Mouse (Mus musculus) embryo, embryonic 11.5 days (tissue): ENCODE results near the gene Aldh1a2.

Source experiments
- DNase-seq: peaks from one replicate; pipeline ENCODE4 v3.0.0-alpha.2; 2012; ENCODE audit warnings: low read depth, low spot score

Gene Aldh1a2

DNA sequence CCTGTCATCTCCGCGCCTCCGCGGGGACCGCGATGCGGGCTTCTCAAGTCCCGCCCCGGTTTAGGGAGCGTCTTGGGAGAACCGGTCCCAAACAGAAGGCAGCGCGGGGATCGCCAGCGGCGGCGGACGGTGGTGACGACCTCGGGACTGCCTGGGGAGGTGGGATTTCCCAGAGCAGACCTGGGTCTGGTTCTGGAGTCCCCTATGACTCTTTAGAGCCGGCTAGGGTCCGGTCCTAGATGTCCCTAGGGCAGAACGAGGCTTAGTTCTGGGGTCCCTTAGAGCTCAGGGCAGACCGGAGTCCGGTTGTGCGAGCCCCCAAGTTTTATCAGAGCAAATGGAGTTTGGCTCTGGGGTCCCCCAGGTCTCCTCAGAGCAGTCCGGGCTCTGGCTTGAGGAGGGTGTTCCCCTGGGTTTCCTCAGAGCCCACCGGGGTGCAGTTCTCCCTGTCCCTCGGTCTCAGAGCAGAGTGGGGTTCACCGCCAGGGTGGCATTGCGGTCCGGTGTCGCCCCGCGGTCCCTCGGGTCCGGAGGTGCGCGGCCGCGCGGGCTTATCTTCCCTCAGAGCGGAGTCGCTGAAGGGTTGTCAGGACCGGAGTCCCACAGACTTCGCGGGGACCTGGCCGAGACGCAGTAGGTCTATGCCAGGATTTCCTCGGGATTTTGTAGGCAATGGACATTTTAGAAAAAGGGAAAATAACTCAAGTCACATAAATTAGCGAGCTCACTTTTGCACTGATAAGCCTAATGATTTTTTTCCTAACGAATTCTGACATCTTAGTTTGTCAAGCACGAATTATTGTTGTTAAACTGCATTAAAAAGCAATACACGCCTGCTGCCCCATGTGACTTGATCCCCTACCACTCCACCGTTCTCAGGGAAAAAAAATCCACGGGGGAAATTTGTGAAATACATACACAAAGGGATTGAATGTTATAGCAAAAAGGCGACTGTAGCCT lies 727 bp downstream of the Aldh1a2 start:
- DNase-seq, result peak; percentile 19

DNA sequence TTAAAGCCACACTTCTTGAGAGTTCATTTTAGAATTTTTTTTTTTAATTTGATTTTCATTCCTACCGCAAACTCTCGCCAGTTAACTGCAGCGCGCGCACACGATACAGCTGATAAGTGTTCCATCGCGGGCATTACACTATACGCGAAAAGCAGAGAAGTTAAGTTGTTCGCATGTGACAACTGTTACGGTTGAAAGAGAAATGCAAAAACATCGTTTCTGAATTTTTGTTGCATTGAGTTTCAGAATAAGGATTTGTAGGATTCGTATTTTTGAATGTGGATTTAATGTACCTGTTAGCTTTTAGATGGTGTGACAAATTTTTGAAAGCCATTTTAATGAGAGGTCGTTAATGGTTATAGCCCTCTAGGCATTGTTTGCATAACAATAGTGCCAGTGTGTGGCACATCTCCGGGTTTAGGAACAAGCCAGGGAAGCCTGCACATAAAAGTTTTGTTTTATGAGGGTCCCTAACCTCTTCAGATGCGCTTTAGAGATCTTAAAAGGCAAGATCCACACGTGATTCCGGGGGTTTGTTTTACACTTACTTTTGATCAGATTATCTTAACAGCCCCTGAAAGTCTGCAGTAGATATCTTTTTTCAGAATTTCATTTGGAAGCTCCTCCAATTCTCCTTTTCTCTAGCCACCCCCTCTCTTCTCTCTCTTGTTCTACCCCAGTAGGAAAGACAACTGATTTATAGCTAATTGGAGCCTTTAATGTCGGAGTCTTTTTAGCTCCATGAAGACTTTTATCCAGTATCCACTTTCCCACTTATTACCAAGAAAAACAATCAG lies 1.6 kb downstream of the Aldh1a2 start:
- DNase-seq, result peak; percentile 17

DNA sequence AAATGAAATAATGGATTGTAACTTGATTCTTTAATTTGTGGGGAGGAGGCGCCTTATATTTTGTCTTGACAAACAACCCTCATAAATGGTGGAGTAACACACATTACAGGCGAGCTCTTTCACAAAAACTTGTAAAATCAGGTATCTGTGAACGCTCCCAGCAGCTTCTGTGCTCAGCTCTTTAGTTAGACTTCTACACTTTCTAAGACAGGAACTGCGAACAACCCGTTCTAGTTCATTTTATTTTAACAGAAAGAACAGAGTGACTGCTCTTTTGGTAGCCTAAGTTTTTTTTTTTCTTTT lies 2.2 kb downstream of the Aldh1a2 start:
- no peak for DNase-seq

DNA sequence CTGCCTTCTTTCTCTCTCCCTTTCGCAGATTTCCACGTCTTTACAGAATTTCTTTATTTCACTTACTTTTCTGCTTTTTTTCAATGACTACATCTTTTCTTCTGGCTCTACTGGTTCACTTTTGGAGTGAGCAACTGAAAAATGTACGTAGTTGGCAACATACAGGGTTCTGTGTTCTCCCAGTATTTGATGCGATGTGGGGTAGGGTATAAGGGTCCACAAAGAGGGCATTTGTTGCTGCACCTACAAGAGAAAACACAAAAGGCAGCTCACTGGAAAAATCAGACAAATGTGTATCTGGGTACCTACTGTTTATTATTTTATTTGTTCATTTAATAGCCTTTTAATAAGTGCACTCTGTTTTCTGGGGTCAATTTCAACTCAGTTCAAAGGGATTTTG lies 3.6 kb downstream of the Aldh1a2 start:
- DNase-seq, result no peak

DNA sequence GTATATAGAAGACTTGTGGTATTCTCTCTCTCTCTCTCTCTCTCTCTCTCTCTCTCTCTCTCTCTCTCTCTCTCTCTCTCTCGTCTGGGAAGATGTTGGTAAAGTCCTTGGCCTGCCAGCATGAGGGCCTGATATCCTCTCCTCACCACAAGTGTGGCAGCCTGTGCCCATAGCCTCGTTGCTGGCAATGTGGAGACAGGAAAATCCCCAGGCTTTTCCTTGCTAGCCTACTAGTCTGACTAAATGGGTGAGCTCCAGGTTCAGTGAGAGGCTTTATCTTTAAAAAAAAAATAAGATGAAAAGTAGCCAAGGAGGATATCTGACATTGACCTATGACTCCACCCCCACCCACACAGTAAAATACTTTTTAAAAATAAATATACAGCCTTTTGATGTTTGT lies 4.8 kb downstream of the Aldh1a2 start:
- no peak for DNase-seq

DNA sequence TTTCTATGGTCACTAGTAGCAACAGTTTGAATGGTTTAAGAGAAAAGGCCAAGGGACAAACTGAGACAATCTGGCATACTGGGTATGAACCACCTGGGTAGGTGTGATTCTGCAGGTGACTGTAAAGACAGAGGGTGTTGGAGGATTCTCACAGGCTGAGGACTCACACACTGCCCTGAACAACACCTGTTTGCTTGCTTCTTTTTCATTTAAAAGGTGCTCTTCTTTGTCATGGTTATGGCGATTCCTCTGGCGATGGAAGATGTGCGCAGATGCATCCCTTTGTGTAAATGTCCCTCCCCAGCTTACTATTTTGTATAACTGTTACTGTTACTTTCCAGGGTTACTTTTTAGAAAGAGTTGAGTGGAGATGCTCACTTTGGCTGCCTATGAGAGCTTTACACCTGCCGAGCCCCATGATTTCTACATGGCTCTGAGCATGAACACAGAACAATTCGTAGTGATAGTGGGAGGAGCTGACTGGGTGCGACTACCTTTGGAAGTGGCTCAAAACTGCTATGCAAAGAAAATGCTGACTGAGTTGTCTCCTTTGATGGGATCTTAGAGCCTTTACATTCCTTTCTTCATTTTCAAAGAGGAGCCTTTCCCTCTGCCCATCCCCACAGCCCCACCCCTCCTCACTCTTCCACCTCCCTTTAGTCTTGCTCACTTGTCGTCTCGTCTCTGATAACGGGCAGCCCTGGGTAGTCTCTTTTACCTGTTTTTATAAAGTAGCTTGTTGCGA lies 11.8 kb downstream of the Aldh1a2 start:
- DNase-seq, result no peak

DNA sequence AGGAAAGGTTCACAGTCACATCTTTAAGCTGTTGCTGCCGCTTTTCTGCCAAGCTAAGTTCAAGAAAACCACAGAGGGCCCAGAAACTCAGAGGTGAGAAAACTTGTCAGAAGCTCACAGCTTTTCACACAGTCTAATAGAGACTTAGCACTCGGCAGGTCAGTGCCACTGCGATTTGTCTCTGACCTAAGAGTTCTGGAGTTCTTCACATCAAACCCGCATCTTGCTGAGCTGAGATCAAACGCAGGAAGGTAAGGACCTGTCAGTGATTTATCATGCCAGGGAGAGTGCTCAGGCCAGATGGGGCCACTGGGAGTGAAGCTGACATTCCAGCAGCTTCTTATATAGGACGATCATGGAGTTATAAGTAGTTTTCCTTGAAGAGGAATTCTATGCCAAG lies 14.4 kb downstream of the Aldh1a2 start:
- DNase-seq, result no peak

DNA sequence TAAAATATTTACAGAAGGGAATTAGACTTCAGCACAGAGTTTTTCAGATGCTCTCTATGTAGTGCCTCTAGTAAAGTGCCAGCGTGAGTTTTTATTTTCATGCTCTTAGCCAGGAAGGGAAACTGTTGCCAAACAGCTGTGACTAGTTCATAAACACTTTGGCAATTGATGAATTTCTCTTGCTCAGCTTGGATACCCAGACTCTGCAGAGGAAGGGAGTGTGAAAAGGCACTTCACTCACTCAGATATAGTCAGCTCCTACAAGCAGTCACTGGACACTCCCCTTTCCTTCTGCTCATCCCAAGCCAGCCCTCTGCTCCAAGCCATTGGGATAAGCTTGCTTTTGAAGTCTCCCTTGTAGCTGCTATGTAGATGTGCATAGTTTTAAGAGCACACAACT lies 21.0 kb downstream of the Aldh1a2 start:
- no peak for DNase-seq

DNA sequence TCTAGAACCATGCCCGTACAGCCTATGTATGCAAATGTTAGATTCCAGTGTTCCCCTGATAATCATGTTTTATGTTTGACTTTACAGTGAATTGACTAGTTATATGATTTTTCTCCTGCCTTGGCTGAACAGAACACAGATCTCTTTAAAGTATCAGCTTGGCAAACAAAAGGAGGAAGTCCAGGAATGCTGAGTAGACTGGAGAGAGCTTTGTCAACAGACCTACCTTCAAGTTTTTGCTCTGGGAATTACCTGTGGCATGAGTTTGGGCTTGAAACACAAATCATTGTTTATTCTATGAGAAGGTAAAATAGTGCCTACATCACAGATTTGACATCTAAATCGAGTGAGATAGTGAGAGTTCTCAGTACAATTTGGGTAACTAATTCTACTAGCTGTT lies 24.3 kb downstream of the Aldh1a2 start:
- DNase-seq, result no peak

DNA sequence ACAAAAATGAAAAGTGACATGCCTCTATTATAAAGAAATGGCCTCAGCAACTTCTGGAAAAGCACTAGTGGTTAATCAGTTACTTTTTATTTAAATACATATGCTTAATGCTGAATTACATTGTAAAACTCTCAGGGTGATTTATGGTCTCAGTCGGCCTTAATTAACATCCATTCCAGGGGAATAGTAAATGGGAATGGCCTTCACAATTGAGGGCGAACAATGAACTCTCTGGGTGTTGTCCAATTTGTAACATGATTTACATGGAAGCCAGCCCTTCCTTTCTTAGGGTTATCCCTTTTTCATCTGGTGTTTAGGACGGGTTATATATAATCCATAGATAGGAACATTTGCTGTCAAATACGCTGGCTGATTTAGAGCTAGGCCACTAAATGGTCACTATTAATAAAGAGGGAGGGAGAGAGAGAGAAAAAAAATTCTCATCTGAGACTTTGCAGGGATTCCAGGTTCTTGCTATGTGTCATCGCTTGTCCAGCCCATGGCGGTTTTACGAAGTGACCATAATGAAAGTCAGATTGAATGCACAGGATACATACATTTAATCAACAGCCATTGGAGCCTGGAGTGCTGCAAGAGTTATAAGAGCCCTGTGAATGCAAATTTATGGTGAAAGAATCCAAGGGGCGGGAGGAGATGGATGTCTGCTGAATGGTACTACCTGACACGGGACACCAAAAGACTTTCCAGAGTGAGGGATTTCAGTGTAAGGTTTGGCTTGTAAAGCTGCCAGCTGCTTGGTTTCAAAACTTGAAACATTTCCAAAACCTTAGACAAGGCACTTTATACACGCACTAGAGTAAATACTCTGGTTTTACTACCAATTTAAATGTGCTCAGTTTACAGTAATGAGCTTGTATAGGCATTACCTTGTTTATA lies 26.2 kb downstream of the Aldh1a2 start:
- DNase-seq, result peak; percentile 34

DNA sequence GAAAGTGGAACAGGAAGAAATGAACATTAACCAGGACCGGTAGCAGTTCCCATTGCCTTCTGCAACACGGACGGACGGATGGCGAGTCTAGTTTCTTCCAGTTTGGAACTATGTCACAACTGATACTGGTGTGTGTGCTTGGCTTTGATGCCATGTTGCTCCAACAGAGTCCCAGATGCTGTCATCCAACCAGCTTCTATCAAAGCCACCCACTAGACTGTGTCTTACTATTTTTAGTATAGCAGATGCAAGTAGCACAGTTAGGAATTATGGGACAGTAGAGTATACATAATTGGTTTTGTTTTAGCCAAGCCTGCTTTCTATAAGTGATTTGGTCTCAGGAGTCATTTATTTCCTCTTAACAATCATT lies 26.8 kb downstream of the Aldh1a2 start:
- DNase-seq, result no peak

DNA sequence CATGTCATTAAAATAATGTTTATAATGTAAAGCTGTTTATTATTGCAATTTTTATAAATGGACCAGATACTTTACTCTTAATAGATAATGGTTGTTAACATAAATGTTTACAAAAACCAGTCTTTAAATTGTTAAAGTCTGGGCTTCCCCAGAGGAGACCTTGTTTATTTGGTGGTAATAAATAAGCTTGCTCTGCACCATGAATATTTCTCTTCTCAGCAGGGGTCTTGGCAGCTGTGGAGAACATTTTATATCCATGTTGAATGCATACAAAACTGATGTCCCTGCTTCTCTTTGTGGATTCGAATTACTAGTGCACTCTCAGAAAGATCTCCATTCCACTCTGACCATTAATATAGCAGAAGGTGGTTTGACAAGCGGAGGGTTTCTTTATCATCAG lies 38.8 kb downstream of the Aldh1a2 start:
- no peak for DNase-seq

DNA sequence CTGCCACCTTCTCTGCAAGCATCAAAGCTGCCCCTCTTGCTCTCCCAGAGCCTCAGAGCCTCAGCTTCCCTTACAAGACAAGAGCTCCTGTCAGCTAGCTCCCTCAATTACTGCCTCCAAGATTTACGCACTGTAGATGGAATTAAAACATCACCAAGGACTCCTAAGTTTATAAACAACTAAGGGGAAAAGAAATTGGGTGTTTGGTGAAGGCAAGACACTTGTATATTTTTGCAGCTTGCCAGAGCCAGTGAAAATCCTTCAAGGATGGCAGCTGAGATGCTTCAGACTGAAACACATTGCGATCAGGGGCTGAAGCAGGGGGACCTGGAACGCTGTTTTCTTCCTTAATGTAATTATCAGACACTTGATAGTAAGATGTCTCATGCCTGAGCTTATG lies 47.1 kb downstream of the Aldh1a2 start:
- DNase-seq, result no peak

DNA sequence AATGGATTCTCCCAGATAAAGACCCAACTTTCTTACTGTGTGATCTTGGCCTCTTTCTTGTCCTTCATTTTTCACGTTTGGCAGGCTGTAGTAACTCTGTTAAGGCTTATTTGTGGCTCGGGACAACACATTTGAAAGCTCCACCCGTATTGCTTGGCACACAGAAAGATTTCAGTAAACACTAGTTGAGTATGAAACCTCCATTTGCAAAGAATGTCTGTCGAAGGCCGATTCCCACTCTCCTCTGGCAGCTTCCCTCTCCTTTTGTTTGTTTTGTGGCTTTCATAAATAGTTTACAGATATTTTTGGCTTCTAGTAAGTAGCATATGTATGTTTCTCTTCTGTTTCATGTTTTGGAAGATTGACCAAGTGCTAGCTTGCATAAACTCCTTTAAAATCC lies 54.1 kb downstream of the Aldh1a2 start:
- DNase-seq, result no peak

DNA sequence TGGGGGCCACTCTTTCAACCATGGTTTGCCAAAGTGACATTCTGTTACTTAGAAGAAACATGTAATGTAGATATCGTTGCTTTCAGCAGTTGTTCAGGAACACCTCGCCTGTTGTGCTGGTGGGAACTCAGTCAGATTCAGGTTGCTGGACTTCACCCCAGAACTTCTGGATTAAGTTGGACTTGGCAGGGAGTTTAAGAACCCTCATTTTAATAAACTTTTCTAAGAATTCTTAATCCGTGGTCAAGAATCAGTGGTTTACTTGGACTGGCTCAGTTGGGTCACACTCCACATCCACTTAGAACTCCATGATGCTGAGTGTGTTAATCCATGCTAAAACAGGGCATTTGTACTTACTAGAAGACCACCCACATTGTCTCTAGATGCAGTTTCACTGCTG lies 54.6 kb downstream of the Aldh1a2 start:
- no peak for DNase-seq

DNA sequence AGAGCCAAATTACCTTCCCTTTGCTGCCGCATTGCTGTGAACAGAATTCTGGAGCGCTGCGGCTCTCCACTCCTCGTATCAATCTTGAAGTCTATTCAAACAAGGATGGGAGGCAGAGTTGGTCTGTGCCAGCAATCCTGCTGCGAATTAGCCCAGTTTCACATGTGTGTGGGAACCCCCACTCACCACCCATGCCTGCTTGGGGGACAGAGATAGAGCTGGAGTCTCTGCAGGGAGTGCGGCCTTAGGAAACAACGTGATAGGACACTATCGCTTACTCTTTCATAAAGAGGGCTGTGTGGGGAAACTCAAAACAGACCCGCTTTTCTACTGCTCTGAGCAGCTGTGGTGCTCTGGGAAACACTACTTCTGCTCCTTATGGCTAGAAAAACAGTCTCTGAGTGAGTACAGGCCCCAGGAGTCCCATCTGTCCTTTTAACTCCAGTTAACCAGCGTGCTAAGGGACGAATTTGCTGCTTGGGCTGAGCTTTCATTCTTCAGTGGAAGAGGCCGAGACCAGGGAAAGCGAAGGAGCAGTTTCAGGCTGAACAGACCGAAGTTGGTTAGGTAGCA lies 60.6 kb downstream of the Aldh1a2 start:
- DNase-seq, result no peak

DNA sequence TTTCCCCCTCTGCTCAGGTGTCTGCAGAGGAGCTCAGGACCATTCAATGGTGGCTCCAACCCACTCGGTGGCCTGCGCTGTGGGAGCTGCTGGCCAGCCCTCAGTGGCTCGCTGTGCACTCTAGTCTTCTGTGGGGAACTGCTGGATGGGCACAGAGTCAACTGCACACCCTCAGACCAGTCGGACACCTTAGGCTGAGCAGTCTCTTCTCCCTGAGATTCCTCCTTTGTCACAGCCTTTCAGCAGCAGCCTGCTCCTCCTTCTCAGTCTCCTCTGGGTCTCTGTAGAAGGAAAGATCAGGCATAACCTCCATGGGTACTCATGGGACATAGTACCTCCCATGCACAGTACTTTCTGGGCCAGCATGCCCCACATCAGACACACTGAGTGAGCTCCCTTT lies 63.2 kb downstream of the Aldh1a2 start:
- no peak for DNase-seq

DNA sequence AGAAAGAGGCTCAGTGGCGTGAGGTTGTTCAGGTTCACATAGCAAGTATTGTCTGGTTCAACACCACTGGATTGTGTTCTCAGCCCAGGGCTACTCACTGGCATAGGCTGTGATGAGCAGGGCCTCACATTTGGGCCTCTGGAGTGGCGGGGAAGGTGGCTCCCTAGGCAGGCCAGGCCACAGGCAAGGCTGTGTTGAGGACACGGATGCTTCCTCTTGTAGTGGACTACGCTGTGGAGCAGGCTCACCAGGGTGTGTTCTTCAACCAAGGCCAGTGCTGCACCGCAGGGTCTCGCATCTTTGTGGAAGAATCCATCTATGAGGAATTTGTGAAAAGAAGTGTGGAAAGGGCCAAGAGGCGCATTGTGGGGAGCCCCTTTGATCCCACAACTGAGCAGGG lies 67.6 kb downstream of the Aldh1a2 start:
- DNase-seq, result no peak

DNA sequence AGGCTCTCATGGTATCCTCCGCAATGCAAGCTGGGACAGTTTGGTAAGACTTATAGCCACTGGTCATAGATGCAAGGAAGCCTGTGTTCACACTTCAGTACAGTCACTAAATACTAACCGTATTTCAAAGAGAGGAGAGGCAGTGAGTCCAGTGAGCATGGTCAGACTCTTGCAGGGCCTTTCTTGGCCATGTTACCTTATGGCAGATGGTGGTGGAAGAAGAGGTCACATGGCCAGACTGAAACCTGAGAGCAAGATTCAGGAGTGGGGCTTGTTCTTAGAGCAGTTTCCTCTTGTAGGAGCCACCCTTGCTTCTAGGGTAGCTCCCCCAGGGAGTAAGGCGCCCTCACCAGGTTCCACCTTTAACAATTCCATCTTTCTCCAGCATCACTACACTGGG lies 69.6 kb downstream of the Aldh1a2 start:
- no peak for DNase-seq

DNA sequence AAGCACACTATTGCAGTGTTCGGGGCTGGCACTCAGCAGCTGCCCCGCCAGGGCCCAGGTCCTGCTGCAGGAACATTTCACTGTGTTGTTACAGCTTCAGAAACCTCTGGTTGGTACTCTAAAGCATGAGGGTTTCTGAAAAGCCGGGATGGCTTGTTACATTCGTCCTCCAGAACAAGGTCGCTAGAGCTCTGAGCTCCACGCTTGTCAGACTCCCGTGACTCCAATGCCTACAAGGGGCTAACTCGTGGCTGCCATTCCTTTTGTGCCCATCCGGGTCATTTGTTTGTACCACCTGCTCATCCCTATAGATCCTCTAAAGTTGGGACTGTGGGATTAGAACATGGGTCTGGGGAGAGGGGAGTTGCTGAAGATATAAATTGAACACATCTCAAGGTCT lies 70.8 kb downstream of the Aldh1a2 start:
- DNase-seq, result no peak

DNA sequence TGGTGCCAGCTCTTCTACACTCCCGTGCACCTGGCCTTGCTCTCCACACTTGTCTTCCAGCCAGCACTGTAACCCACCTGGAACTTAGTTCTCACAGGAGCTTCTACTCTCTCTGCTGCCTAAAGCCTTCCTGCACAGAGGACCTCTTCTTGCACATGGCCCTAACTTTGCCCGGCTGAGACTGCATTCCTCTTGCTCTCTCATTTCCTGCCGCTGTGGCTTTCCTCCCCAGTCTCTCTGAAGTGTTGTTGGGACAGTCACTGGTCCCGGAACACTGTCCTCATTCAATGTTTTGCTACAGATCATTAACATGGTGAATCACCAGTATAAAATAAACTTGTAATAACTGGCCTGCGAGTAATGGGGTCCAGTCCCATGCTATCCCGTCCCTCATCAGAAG lies 73.1 kb downstream of the Aldh1a2 start:
- no peak for DNase-seq
